ENCODE assay signal across 21 mouse cellular contexts in genomic region chr2:72158045-72158444, GRCm38 (mm10).
"Had no signal": no experiment of that assay in that cellular context is flagged by ENCODE, and none has a peak within 500 bp of the region (broad histone marks: within the 10 kb centered on the region; RNA-seq: fewer than 3 reads in every experiment).

No protein-coding gene starts in this region.

- H3K9me3 ChIP-seq: kidney, embryonic 15.5 days; limb, embryonic 12.5 days; limb, embryonic 15.5 days; lung, embryonic 15.5 days; megakaryocyte, embryonic 14.5 days; midbrain, embryonic 10.5 days; midbrain, embryonic 13.5 days; neural tube, embryonic 13.5 days had no signal

- DNase-seq: kidney, adult 8-10 months; layer of hippocampus, postnatal 36 days; left cerebral cortex, postnatal 4 days; lung, adult 18-20 months; lung, postnatal 36 days; right cerebral cortex, adult 18-20 months; right cerebral cortex, postnatal 14 days; right cerebral cortex, postnatal 4 days had no signal

- H3K4me3 ChIP-seq: kidney, embryonic 15.5 days; left cerebral cortex, adult 2 months; limb, embryonic 12.5 days; limb, embryonic 15.5 days; lung, embryonic 15.5 days; megakaryocyte, embryonic 14.5 days; midbrain, embryonic 10.5 days; midbrain, embryonic 13.5 days; myocyte; neural tube, embryonic 13.5 days had no signal

- H3K27ac ChIP-seq: kidney, embryonic 15.5 days; left cerebral cortex, adult 2 months; limb, embryonic 15.5 days; liver, embryonic 14.5 days; lung, embryonic 15.5 days; midbrain, embryonic 13.5 days; stomach, postnatal 0 days had no signal

- H3K36me3 ChIP-seq: kidney, embryonic 15.5 days; limb, embryonic 12.5 days; limb, embryonic 15.5 days; lung, embryonic 15.5 days; midbrain, embryonic 10.5 days; midbrain, embryonic 13.5 days; neural tube, embryonic 13.5 days had no signal

- H3K27me3 ChIP-seq: kidney, embryonic 15.5 days; limb, embryonic 12.5 days; limb, embryonic 15.5 days; lung, embryonic 15.5 days; midbrain, embryonic 13.5 days; neural tube, embryonic 13.5 days had no signal

- H3K4me2 ChIP-seq: kidney, embryonic 15.5 days; limb, embryonic 15.5 days; lung, embryonic 15.5 days; midbrain, embryonic 13.5 days; neural tube, embryonic 13.5 days had no signal

- ATAC-seq: midbrain, embryonic 13.5 days; midbrain, embryonic 16.5 days had no signal

- H3K9ac ChIP-seq: kidney, embryonic 15.5 days; limb, embryonic 12.5 days; limb, embryonic 15.5 days; liver, embryonic 14.5 days; lung, embryonic 15.5 days; neural tube, embryonic 13.5 days had no signal
